Mouse (Mus musculus): Measurements from ENCODE around the gene Tial1.

The Tial1 gene

DNA sequence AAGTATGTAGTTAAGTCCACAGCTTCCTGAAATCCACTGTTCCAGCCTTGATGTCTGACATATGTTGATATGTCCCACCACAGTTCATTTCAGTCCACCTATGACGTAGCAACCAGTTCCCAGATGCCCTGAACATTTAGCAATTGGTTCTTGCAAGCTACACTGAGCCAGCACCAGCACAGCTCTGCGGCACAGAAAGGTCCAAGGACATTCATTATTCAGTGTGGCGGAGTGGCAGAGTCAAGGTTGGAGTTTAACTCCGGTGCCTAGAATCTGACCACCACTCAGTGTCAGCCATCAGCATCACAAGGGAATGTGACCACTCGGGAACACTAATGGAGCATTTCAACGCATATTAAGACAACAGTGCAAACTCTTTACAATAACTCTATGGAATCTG, 44.9 kb downstream of the Tial1 start:
- DNase-seq (ENCODE audit: low spot score) = no peak

GRCm38 (mm10) chr7:128414433-128414832, 47.1 kb downstream of the Tial1 start:
- no peak for DNase-seq (ENCODE audit: low spot score)

DNA sequence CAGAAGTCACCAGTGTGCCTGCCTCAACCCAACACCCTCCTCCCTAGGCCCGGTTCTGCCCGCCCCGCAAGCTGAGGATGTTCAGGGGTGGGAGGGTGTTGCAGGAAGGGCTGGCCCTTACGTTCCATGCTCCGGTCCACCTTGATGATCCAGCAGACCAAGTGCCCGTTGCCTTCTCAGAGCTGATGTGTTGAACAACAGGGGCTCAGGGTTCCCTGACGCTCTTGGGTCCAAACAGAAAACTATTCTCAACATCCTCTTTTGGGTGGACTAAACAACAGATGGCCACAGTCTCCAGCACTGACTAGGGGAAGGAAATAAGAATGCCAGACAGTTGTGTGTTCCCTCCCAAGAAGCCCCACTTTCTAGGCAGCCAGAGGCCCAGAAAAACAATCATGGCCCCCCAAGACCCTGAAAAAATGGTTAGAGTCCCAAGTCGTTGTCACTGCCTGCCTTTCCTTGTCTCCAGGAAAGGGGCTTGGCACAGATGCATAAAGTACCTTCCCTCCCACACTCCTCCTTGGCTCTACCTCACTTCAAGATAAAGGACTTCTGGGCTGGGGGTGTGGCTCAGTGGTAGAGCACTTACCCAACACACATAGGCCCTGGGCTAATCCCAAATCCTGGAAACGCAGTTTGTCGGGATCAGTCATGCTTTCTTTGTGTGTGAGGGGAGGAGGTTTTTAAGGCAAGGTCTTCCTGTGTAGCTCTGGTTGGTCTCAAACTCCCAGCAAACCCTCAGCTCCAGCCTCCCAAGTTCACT, 49.3 kb downstream of the Tial1 start:
- DNase-seq (ENCODE audit: low spot score) = no peak

DNA sequence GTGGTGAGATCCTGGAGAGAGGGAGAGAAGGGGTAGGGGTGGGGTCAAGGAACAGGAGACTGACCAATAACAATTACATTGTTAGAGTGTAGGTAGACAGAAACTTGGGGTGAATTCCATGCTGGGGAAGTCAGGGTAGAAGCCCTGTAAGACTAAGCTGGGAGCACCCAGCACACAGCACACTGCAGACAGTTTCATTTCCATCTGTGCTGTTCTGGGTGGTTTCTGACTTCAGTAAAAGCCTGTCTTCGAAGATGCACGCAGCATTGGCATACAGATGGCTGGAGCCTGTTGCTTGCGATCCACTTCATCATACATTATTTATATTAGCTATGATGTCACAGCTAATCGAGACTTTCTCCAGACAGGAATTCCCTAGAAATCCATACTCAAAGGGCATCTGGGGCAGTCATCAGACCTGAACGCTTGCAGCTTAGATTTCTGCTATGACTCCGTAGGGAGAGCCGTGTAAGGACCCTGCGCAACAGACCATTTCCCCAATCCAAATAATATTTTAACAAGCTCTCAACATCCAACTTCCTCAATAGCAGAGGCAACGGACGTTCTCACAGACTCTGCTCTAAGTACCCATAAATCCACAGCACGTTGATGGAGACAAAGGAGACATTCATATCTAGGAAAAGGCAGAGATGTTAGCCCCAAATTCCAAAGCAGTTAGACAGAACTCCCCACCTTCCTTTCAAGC, 50.7 kb downstream of the Tial1 start:
- DNase-seq (ENCODE audit: low spot score) = no peak

DNA sequence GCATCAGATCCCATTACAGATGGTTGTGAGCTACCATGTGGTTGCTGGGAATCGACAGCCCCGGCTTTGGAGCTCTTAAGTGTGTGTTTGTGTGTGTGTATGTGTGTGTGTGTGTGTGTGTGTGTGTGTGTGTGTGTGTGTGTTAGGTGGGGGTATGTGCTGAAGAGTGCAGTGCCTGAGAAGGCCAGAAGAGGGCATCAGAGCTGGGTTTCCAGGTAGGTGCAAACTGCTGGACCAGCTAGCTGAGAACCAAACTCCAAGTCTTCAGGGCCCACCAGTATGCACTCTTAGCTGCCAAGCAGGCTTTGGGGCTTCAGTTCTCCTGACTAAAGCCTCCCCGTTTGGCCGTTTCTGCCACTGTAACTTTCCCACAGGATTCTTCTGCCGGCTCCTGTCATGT, 53.3 kb downstream of the Tial1 start:
- no peak for DNase-seq (ENCODE audit: low spot score)

- no peak for DNase-seq (ENCODE audit: low spot score)
These were observed 57.5 kb downstream of the Tial1 start for GRCm38 (mm10) chr7:128403988-128404387.

GRCm38 (mm10) chr7:128403586-128403985, 57.9 kb downstream of the Tial1 start:
- DNase-seq (ENCODE audit: low spot score) = no peak

DNA sequence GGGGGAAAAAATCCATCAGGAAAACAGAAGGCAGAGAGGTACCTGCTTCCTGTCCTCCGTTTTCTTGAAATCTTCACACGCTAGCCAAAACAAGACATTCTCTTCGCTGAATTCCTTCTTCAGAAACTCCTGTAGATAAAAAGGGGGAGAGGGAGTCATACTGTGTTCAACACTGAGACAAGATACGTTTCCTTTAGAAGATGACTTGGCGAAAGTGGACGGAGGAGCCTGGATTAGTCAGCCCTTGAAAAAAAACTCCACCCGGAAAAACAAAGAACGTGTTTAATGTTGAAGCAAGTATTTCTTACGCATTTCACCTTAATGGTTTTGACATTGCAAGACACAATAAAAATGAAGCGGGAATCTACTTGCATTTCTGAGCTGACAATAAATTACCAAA, 58.4 kb downstream of the Tial1 start:
- no peak for DNase-seq (ENCODE audit: low spot score)

GRCm38 (mm10) chr7:128402577-128402976, 58.9 kb downstream of the Tial1 start:
- no peak for DNase-seq (ENCODE audit: low spot score)

GRCm38 (mm10) chr7:128398664-128399063, 62.9 kb downstream of the Tial1 start:
- no peak for DNase-seq (ENCODE audit: low spot score)

DNA sequence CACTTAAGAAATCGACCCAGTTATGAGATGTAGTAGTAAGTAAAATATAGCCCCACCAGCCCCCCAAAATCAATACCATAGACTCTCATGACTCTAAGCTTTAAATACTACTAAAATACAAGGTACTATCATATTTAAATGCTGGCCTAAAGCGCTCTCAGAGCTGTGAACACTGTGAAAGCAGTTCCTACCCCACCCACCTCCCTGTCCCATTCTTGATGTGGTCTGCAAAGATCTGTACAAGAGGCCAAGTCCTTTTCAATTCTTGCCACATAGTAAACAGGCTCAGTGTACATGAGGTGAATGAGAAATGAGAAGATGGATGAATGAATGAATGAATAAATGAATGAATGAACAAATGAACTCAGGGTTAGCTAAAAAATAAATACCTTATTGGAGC, 64.5 kb downstream of the Tial1 start:
- no peak for DNase-seq (ENCODE audit: low spot score)

- no peak for DNase-seq (ENCODE audit: low spot score)
These were observed 67.8 kb downstream of the Tial1 start for GRCm38 (mm10) chr7:128393756-128394155.

- no peak for DNase-seq (ENCODE audit: low spot score)
These were observed 68.6 kb downstream of the Tial1 start for GRCm38 (mm10) chr7:128392972-128393314.

- no peak for DNase-seq (ENCODE audit: low spot score)
These were observed 69.2 kb downstream of the Tial1 start for GRCm38 (mm10) chr7:128392071-128392971.

DNA sequence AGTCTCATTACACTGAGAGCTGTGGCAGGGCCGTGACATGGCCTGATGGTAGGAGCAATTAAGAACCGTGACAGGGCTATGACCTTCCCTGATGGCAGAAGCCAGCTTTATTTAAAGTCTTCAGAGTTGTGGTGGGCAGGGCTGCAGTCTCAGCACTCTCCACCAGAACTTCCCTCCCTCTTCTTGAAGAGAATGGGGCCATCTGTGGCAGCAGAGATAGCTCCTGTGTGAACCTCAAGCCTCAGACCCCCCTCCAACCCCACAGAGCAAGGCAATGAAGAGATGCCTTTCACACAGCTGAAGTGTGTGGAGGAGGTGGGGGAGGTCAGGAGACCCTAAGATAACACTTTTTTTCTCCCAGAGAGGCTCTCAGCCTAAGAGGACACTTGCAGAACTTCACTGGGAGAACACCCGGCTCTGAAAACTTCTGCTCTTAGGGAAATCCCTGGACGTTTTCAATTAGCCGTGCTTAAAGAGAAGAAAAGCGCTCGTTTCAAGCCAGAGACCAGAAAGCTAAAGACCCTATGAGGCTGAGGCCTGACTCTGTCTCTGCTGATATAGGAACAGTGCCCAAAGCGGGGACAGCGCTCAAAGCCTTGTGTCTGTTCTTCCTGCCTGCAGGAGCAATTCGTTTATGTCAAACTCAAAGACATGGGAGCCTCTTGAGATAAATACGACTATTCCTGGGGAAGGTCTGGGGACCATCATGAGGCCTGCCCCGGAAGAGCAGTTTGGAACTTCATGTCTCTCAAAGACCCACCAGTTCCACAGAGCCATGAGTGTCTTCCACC, 70.1 kb downstream of the Tial1 start:
- no peak for DNase-seq (ENCODE audit: low spot score)
